Mouse (Mus musculus) natural killer cell, adult 2 months (primary cell): ENCODE results near the gene Ttll2.
A peak's percentile ranks its signal among the peaks of the same experiment; 100 is the strongest.
"Not testable (repeated sequence)": the region's sequence is repeated elsewhere in the genome, so short reads cannot be mapped to it uniquely, and the experiment has no call there.

Experiments used
- DNase-seq, 2 experiments: peaks; one replicate each; pipeline ENCODE4 v3.0.0; 2022; ENCODE audit warnings: low spot score in 2 of 2

The Ttll2 gene

DNA sequence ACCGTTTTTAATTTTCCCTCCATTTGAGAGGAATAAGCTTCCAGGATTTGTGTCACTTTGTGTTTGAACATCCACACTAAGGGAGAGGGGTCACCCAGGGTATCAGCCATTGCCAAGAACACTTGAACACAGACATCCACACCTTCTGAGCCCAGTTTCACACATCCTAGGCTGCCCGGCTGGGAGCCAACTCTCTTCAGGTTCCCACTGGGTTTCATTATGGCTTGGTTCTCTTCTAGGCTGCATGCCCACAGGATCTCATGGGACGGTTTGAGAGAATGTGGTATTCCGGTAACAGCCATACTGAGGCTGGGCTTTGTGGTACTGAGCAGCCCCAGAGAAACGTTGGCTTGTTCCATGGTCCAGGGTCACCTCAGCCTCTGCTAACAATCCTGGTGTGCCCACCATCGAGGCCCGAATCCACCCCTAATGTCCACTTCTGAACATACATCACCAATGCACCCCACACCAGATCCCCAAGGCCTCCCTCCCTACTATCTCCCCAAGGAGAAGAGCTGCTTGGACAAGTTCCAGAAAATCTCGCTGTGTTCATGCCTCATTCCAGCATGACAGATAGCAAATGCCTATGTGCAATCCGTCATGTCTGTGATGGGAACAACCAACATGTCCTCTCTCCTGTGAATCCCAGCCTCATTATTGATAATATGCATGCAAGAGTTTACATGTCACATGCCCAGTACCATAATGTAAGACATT, 8.4 kb upstream of the Ttll2 start:
- DNase-seq: not testable (repeated sequence)

DNA sequence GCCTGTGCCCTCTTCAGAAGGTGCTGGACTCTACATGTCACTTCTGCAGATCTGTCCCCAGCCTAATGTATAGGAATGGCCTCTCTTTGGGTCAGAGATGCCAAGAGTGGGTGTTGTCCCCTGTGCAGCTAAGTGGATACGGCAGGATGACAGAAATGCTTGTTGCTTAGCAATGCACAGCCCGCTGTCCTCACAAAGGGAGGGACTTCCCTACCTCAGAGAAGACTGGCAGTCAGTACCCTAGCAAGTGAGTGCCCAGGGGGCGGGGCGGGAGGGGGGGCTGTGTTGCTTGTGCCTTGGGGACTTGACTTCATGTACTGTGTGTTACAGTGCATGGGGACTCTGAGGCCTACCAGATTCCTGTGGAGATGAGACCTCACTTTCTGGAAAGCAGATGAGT, 7.3 kb upstream of the Ttll2 start:
- DNase-seq: not testable (repeated sequence)

DNA sequence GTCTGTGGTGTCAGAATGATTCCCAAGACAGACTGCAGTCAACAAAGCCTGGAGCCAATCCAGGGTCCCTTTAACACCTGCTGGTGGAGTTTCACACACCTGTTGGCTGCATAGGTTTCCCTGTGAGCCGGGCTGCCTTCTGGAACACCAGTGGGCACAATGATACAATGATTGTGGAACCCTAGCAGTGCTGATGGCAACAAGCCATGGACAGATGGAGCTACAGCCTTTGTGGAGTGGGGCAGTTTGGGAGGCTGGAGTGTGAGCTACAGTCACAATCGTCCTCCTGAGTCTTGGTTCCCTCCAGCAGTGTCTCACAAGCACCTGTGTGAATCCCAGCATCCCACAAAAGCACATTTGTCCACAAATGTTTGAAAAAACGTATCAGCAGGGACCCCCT, 3.7 kb downstream of the Ttll2 start:
- not testable (repeated sequence) for DNase-seq

DNA sequence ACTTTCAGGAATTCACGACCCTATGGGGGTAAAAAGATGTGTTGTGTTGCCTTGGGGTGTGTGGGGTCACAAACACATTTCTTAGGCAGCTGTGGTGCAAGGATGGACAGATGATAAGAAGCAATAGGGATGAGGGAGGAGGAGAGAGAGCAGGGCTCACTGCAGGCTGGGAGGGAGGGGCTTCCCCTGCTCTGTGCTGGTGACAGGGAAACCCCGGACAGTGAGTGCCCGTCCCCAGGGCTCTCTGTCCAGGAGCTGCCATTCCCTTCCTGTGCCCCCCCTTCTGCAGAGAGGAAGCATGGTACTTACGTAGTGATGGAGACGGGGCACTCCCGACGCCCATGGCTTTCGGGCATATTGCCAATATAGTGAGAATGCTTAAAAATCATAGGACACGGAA, 15.1 kb downstream of the Ttll2 start:
- not testable (repeated sequence) for DNase-seq

DNA sequence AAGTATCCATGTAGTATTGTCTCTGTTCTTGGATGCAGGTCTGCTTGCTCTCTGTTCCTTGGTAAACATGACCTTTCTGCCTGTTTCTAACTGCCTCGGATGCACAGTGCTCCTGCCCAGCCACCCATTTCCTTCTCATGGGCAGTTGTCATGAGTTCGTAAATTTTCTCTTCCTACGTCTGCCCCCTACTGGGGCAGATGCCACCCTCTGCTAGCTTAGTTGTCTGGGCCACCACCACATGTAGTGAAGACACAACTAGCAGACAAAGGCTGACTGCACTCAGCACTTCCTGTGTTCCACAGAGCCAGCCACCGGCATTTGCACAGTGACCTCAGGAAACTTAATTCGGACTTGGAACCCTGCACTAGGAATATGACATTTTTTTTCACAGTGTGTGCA, 19.8 kb downstream of the Ttll2 start:
- not testable (repeated sequence) for DNase-seq

DNA sequence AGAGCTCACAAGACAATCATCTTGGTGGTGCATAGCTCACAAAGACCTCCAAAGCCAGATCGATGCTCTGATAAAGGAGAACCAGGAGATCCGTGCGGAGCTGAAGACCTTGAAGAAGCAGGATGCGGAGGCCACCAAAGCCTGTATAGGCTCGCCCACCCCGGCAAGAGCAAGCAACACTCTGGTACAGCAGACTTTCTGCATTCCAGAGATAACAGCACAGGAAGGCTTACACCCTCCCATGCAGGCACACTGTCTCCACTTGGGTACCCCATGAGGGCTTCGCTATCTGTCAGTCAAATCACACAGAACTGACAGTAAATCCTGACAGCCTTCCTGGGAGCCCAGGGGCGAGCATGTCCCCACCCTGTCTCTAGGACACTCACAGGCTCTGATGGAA, 26.1 kb downstream of the Ttll2 start:
- DNase-seq: not testable (repeated sequence)

DNA sequence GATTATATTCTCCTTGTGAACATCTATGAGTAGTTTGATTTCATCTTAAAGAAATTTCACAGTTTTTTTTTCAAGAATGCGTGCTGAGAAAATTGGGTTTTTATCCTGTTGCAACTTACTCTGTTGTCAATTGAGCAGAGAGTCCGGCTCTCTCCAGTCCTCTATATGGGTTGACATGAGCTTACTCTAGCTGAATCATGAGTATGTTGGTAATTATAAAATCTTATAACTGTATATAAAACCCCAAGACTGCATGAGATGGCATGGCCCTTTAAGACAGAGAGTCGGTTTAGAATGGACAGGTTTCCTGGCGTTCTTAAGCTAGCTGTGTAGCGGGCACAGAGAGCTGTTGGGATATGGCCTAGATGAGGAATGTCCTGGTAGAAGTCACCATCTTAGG, 28.1 kb downstream of the Ttll2 start, which contains the start of gene Tcp10a:
Gene Tcp10a, plus strand, starts transcription at position 301 of the 400 bp plus-strand sequence.
- DNase-seq: not testable (repeated sequence)

DNA sequence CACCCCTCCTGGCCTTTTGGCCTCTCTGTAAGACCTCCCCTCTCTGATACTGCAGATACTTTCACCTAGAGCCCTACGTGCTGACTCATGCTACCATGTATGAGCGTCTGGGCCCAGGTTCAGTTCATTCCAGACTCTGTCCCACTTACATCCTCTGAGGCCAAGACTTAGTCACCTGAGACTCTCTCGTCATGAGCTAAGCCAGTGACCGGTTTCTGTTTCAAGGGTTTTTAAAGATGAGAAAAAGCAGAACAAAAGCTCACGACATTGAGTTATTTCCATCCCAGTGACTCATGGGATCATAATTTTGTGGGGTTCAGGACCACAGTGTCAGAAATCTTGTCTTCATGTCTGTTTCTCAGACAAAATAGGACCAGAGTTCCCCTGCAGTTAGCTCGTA, 32.7 kb downstream of the Ttll2 start:
- peak in 1 of 2 experiments; percentile 2 for DNase-seq

DNA sequence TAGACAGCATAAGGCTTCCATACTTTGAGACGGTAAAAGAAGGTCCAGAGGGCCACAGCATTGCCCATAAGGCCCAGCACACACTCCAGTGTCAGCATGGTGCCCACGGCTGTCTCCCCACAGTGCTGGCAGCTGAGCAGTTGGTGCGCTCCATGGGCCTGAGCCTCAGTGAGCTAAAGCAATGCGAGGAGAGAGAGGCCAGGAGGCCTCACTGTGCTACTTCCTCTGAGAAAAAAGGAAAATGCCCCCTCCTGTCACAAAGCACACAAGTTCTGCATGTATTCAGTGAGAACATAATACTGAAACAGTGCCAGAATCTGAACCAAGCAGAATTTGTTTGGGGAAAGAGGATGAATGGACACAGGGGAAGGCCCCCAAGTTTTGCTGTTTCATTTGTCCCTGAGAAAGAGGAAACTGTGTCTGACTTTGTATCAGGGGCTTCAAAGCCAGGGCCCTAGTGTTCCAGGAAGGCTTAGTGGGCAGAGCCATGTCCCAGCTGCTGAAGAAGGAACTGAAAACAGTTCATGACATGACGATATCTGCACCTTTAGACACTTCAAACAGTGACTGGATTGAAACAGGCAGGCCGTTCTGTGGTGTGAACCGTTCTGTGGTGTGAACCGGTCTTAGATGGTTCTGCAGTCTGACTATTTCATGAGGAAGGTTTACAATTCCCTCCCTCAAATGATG, 36.7 kb downstream of the Ttll2 start:
- not testable (repeated sequence) for DNase-seq

DNA sequence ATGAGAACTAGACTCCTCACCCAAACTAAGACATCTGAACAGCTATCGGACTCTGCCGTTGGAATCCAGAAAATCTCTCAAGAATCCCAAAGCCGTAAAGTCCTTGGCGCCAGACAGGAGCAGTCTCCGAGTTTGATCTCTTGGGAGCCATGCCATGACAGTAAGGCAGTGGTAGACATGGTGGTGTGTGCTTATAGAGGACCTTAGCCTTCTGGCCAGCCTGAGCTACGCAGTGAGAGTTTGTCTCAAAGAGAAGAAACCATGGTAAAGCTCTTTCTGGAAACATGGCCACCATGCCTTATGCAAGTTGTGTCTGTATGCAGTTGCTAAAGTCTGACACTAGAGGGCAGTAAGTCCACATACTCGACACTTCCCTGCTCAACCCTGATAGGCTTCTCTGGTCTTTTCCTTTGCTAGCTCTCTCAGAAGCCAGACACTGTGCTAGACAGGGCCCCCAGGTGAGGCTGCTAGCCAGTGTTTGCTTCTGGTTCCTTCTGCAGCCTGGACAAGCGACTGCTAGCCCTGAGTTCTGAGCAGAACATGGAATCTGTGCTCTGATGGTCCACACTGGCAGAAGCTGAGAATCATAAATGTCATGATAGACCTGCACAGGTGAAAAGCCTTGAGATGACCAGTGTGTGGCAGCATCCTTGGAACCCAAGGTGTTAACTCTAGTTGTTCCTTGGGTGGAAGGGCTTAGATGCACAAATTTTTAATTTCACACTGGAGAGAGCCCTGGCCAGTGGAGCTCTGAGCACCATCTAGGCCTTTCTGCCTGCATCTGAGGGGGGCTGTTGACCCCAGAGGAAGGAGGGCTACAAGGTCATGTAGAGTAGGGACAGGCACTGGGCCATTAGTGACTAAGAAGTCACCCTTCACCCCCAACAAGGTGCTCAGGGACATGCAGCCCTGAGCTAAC, 46.0 kb downstream of the Ttll2 start:
- peak; percentile 15 to 26 for DNase-seq
